Mouse (Mus musculus): ENCODE measurements around the gene Dbf4. TPM values are rescaled to one million over a fixed set of nuclear protein-coding genes. Genes with fewer than 3 reads are reported as not detected.

The Dbf4 gene
- total RNA-seq, 2 experiments from 2014 or later, result 21.9 to 24.3 TPM

DNA sequence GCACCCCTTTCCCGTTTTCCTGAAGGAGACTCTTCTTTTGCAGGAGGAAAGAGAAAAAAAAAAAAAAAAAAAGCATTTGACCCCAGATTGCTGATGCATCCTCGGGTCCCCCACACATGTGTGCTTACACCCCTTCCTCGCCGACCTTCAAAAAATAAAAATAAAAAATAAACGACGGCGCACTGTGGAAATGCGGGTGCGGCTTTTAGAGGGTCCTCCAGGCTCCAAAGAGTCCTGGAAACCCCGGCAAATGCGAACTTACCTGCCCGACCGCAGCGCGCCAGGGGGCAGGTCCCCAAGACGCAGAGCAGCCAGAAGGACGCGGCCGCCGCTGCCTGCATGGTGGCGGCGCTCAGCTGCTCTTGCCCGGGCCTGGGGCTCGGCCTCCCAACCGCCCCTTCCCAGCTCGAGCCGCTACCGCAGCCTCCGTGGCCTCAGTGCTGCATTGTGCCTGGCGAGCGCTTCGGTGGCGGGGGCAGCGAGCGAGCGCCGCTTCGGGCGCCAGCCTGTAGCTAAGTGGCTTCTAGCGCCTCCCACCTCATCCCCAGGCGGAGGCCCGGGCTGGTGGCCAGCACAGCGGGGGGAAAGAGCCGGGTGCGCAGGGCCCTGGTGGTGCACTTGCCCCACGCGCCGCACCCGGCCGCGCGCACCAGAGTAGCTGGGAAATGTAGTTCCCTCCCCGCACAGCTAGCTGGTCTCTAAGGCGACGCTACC, 54.7 kb downstream of the Dbf4 start, which contains the start of gene Adam22:
Gene Adam22 (minus strand): TSS at position 547 of the 714 bp plus-strand sequence.
- DNase-seq (ENCODE audit: low spot score in 2 of 2), result peak; percentile 32 to 45

DNA sequence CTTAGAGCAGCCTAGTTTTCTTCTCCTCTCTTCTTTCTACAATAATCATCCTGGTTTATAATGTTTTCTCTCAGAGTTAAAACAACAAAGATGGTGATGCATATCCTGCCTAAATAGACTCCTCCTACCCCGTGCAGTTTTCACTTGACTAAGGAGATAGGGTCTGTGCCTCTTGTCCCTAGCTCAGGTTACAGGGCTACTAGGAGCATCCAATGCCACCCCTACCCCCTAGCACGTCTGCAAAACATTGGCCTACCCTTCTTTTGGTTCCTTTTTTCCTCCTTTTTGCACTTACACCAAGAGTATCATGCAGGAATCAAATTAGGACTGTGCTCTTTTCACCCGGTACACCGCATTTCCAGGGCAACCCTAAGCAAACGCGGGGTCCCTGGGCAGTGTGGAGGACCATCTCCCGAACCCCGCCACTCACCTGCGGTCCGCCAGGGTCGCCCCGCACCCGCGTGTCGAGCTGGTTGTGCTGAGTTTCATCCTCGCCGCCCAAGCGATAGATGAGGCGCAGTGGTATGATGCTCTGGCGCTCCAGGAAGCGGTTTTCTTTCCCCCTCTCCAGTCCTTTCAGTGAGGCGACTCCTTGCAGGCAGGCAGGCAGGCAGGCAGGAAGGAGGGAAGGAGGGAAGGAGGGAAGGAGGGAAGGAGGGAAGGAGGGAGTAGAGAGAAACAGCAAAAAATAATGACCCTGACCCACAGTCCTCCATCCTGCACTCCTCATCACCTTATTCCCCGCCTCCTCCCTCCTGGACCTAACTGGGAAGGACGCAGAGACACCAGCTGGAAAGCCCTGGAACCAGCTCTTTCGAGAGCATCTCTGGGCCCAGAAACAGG, 55.5 kb downstream of the Dbf4 start:
- no peak for DNase-seq (ENCODE audit: low spot score in 2 of 2)

DNA sequence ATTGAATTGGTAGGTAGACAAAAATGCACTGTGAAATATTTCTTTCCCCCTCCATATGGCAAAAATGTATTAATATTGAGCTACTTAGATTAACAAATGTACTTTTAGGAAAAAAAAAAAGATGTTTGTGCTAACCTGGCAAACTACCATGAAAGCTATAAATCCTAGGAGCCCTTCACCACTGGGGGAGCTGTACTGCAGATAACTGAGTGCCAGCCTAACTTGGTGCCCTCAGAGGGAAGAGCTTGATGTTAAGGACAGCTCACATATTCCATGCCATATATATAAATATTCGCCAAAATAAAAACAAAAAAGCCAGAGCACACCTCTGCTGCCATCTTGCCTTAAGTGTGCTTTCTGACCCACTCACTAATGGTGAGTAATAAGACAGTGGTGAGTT, 60.2 kb downstream of the Dbf4 start:
- no peak for DNase-seq (ENCODE audit: low spot score in 2 of 2)

DNA sequence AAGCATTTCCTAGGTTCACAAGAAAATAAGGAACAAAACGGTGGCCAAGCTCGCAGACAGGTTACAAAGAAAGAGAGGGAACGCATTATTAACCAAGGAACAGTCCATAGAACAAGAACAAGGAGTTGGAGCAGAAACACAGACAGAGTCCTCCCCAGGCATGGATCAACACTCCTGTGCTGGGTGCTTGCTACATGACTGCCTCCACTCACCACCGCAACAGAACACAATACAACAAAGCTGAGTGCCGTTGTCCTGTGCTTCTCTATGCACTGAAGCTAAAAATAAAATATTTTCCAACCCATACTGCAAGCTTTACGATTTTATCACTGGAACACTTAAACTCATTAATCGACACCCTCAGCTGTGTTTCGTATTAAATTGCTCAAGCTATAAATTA, 64.8 kb downstream of the Dbf4 start:
- DNase-seq (ENCODE audit: low spot score in 2 of 2), result no peak

DNA sequence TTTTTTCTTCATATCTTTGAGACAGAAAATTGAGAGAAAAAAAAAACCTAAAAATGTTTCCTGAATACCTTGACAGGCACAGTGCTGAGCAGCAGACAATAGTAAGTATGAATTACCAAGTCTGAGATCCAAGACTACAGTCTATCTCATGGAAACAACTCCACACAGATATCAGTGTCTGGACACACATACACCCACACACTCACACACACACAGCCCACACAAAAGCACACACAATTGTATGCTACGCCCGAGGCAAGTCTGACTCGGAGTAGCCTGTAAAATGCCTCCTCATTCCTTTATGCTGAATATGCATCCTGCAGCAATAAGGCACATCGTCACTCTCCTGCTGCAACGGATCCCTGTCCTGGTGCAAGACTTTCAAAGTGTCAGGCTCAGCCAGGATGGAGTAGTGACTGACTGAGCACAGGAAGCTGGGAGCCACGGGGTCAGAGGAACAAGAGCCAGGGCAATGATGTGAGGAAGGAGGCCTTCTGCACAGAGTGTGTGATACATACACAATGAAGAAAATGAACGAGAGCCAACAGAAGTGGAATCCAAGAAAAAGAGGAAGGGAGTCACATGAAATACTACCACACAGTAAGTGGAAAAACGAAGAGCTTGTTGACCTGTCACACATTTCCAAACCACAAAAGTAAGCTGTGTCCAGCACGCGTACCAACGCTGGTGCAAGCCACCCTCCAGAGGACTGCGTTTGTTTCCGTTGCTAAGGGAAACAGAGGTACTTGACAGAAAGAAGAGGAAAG, 65.4 kb downstream of the Dbf4 start:
- DNase-seq (ENCODE audit: low spot score in 2 of 2), result no peak

DNA sequence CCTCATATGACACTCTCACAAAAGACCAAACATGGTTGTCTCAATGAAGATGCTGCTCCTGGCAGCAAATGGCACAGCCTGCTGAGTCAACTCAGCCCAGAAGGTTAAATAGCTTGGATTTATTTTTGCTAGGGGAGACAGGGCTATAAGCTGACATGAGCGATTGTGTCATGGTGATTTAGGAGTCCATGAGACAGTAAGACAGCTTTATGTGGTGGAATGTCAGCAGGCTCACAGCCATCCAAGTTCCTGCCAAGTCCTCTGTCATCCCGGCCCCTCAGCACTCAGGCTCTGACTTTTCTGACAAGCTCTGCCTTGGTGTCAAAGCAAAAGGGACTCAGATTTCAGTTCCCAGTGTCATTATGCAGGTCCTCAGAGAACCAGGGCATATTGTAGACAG, 66.2 kb downstream of the Dbf4 start:
- DNase-seq (ENCODE audit: low spot score in 2 of 2), result no peak

DNA sequence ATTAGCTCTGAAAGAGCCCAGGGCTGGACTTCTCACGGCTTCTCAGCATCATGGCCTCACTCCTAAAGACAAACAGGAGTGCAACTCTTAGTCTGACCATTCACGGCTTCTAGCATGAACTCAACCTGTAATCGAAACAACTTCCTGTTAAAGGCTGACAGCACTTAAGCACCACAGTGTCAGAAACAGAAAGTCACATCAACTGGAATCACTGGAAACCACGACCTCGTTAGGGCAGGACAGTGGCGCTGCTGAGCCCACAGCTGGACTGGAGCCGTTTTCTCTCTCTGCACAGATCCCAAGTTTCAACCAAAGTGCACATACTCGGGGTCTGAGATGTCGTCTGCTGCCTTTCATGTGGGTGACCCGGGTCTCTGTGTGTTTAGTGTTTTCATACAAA, 73.0 kb downstream of the Dbf4 start:
- DNase-seq (ENCODE audit: low spot score in 2 of 2), result no peak

Other genes with a start within 250 kb of the Dbf4 start
- gene Adam22, start 54.6 kb downstream of the Dbf4 start, total RNA-seq (2021), result 10 to 100 TPM in 1 of 2 experiments, 1 to 10 TPM in 1; 9.3 to 10.6 TPM
- gene Slc25a40, start 134 bp upstream of the Dbf4 start, total RNA-seq (2021), result 10 to 100 TPM; 13.5 to 15.8 TPM
- 1 to 10 TPM; 8.2 to 9.3 TPM for gene Rundc3b, start 200.2 kb upstream of the Dbf4 start, total RNA-seq (2021)
- 10 to 100 TPM; 11.5 to 11.9 TPM for gene Abcb1a, start 237.4 kb upstream of the Dbf4 start, total RNA-seq (2021)